ENCODE assay signal across 8 mouse cellular contexts in the genomic region with DNA sequence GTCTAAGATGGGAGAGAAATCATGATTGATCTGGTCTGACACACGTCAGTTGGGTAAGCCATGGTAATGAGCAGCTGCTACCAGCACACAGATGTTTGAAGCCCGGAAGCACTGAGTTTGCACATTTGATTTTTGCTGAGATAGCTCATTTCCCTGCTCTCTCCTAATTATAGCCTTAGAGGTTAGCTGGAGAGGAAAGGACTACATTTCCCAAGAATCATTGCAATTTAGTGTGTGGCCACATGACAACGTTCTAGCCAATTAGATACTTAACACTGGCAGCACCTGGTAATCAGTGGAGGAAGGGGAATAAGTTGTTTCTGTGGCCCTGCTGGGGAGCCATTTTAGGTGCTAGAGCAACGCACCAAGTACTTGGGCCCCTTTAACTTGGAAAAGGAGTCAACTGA. TPM values are rescaled to one million over a fixed set of nuclear protein-coding genes. Genes with fewer than 3 reads are reported as not detected.
A peak's percentile ranks its signal among the peaks of the same experiment; 100 is the strongest.
DNase-seq lines count a peak whose midpoint lies in the region; ATAC-seq and TF ChIP-seq lines count a peak whose summit lies in the region.

No protein-coding gene starts in this region.

- TF ChIP-seq CTCF in bone marrow macrophage, adult 2 months (IDR thresholded peaks at IDR 0.05; ENCODE audit: low read depth, low read length): no peak

- H3K4me2 ChIP-seq in hindbrain, embryonic 14.5 days (replicated peaks): 0 out of 2 replicates have a peak overlapping the region, but pooled peaks have one; percentile 4
- no peak overlapping the region for H3K4me2 ChIP-seq in midbrain, embryonic 14.5 days (ENCODE audit: low read length)

- no peaks in the 10 kb centered on the region for H3K9me3 ChIP-seq in hindbrain, embryonic 14.5 days (ENCODE audit: control insufficient read depth, low read length)
- H3K9me3 ChIP-seq in midbrain, embryonic 14.5 days (ENCODE audit: control insufficient read depth, low read length): no peaks in the 10 kb centered on the region

- peaks cover 14% of the 10 kb centered on the region for H3K4me1 ChIP-seq in bone marrow macrophage, adult 2 months (ENCODE audit: control insufficient read depth, insufficient read depth, low read length)
- H3K4me1 ChIP-seq in hindbrain, embryonic 14.5 days (replicated peaks; ENCODE audit: control insufficient read depth, insufficient read depth, low read length): peaks cover 35% of the 10 kb centered on the region
- H3K4me1 ChIP-seq in midbrain, embryonic 14.5 days (ENCODE audit: control insufficient read depth, insufficient read depth, low read length): peaks cover 43% of the 10 kb centered on the region

- WGBS in hindbrain, embryonic 14.5 days: 46% methylated on average over 4 of the region's 4 CpGs
- WGBS in midbrain, embryonic 14.5 days: 37% methylated on average over 4 of the region's 4 CpGs

- no peak overlapping the region for H3K9ac ChIP-seq in hindbrain, embryonic 14.5 days
- no peak overlapping the region for H3K9ac ChIP-seq in midbrain, embryonic 14.5 days (replicated peaks; ENCODE audit: low read length)

- peak; percentile 25 to 57 for DNase-seq in kidney, adult 8-10 months
- DNase-seq in kidney, postnatal 4 days: no peak
- DNase-seq in hindbrain, embryonic 14.5 days (ENCODE audit: low spot score): peak; percentile 77
- DNase-seq in midbrain, embryonic 14.5 days: peak; percentile 84
- DNase-seq in testis, postnatal 14 days (ENCODE audit: low spot score): no peak
- DNase-seq in urinary bladder, postnatal 25 days (ENCODE audit: low spot score): no peak

- no peaks in the 10 kb centered on the region for H3K36me3 ChIP-seq in hindbrain, embryonic 14.5 days (replicated peaks; ENCODE audit: control insufficient read depth, insufficient read depth)
- no peaks in the 10 kb centered on the region for H3K36me3 ChIP-seq in midbrain, embryonic 14.5 days (ENCODE audit: control insufficient read depth, insufficient read depth, low read length)

- ATAC-seq in hindbrain, embryonic 14.5 days (ENCODE audit: low FRiP score): peak; percentile 62
- ATAC-seq in midbrain, embryonic 14.5 days (ENCODE audit: low FRiP score, low TSS enrichment): peak; percentile 50
- no peak for ATAC-seq in erythroblast, adult 5-6 weeks (replicated peaks; ENCODE audit: low FRiP score, poor library complexity, severe bottlenecking)

- no peaks in the 10 kb centered on the region for H3K27me3 ChIP-seq in hindbrain, embryonic 14.5 days (ENCODE audit: control insufficient read depth, insufficient read depth, low read length)
- no peaks in the 10 kb centered on the region for H3K27me3 ChIP-seq in midbrain, embryonic 14.5 days (ENCODE audit: control insufficient read depth, insufficient read depth, low read length)

- TF ChIP-seq POLR2A in bone marrow macrophage, adult 2 months (IDR thresholded peaks at IDR 0.05; ENCODE audit: borderline replicate concordance, low read depth, low read length): no peak

- 0 out of 2 replicates have a peak overlapping the region, but pooled peaks have one; percentile 3 for H3K27ac ChIP-seq in bone marrow macrophage, adult 2 months (ENCODE audit: insufficient read depth, low read depth, low read length)
- H3K27ac ChIP-seq in hindbrain, embryonic 14.5 days: peak overlapping the region; percentile 53
- peak overlapping the region; percentile 76 for H3K27ac ChIP-seq in midbrain, embryonic 14.5 days (replicated peaks; ENCODE audit: low read depth, low read length)

- H3K4me3 ChIP-seq in bone marrow macrophage, adult 2 months (ENCODE audit: insufficient read depth, low read length): no peak overlapping the region
- H3K4me3 ChIP-seq in hindbrain, embryonic 14.5 days (replicated peaks; ENCODE audit: low read length): no peak overlapping the region
- H3K4me3 ChIP-seq in midbrain, embryonic 14.5 days (replicated peaks; ENCODE audit: low read depth, low read length): no peak overlapping the region

RNA-seq across cellular contexts. Expression of a gene that starts 26.3 kb away (rescaled TPM):
- 0.87 and 0.91 TPM in 2 replicates for polyA plus RNA-seq in bone marrow macrophage, adult 2 months (2012; ENCODE audit: insufficient read depth, insufficient read length, missing spikeins)
- 35.8 and 38.5 TPM in 2 replicates for polyA plus RNA-seq in hindbrain, embryonic 14.5 days (2014; fragmentation: Nextera tagmentation; extraction: Ambion mirVana)
- 33.2 and 34.5 TPM in 2 replicates for polyA plus RNA-seq in midbrain, embryonic 14.5 days (2014; fragmentation: Nextera tagmentation; extraction: Ambion mirVana)
- total RNA-seq in erythroblast, adult 5-6 weeks (2015; ENCODE audit: low replicate concordance): 0.38 and 0.63 TPM in 2 replicates
- total RNA-seq in erythroblast, adult 5-6 weeks (2017; ENCODE audit: low replicate concordance): not detected in 2 replicates

Comparison
In these comparisons a context has a peak if more than half of its experiments do, and no peak if none do; other contexts are left out.
1. DNase-seq: peak in kidney, adult 8-10 months (2 of 2), hindbrain, embryonic 14.5 days (single experiment) and midbrain, embryonic 14.5 days (single experiment); none in kidney, postnatal 4 days (0 of 2), testis, postnatal 14 days (single experiment) and urinary bladder, postnatal 25 days (single experiment).
2. H3K27ac ChIP-seq: peak in every context shown above with its lines; median percentile 76 in midbrain, embryonic 14.5 days; 53 in hindbrain, embryonic 14.5 days; 3 in bone marrow macrophage, adult 2 months.
3. RNA of a gene that starts 26.3 kb away (polyA plus RNA-seq): 35.8 to 38.5 TPM in hindbrain, embryonic 14.5 days and 33.2 to 34.5 TPM in midbrain, embryonic 14.5 days; 0.87 to 0.91 TPM in bone marrow macrophage, adult 2 months; every median in the first group is over 10 times any median in the second.